In genomic region chr2:127573322-127573721, GRCm38 (mm10) we compare ENCODE assay signal across 23 mouse cellular contexts. TPM values are rescaled to one million over a fixed set of nuclear protein-coding genes. Genes with fewer than 3 reads are reported as not detected.
"Had no signal": no experiment of that assay in that cellular context is flagged by ENCODE, and none has a peak within 500 bp of the region (broad histone marks: within the 10 kb centered on the region; RNA-seq: fewer than 3 reads in every experiment).

No protein-coding gene starts in this region.

- H3K4me2 ChIP-seq: limb, embryonic 12.5 days; limb, embryonic 15.5 days; liver, embryonic 11.5 days; lung, embryonic 14.5 days; midbrain, embryonic 12.5 days; midbrain, embryonic 15.5 days; neural tube, embryonic 13.5 days had no signal

- H3K4me1 ChIP-seq: limb, embryonic 12.5 days; limb, embryonic 15.5 days; midbrain, embryonic 12.5 days; midbrain, embryonic 15.5 days; neural tube, embryonic 13.5 days had no signal

- H3K4me3 ChIP-seq: left cerebral cortex, adult 2 months; limb, embryonic 12.5 days; limb, embryonic 15.5 days; midbrain, embryonic 12.5 days; midbrain, embryonic 15.5 days; neural tube, embryonic 13.5 days had no signal

- H3K27me3 ChIP-seq: limb, embryonic 12.5 days; limb, embryonic 15.5 days; midbrain, embryonic 15.5 days; neural tube, embryonic 13.5 days had no signal

- ATAC-seq: liver, postnatal 0 days; lung, postnatal 0 days; midbrain, embryonic 15.5 days had no signal

- H3K27ac ChIP-seq: left cerebral cortex, adult 2 months; limb, embryonic 12.5 days; limb, embryonic 15.5 days; liver, embryonic 14.5 days; macrophage; midbrain, embryonic 12.5 days; midbrain, embryonic 15.5 days; neural tube, embryonic 13.5 days had no signal

- H3K9ac ChIP-seq: limb, embryonic 12.5 days; limb, embryonic 15.5 days; liver, embryonic 14.5 days; liver, postnatal 0 days; lung, embryonic 14.5 days; midbrain, embryonic 12.5 days; midbrain, embryonic 15.5 days; neural tube, embryonic 13.5 days had no signal

- H3K9me3 ChIP-seq: limb, embryonic 15.5 days; midbrain, embryonic 15.5 days; neural tube, embryonic 13.5 days had no signal

- DNase-seq: kidney, adult 8-10 months; kidney, postnatal 25 days; layer of hippocampus, postnatal 36 days; left cerebral cortex, postnatal 4 days; liver, postnatal 0 days; lung, embryonic 14.5 days; retina, postnatal 1 day; right cerebral cortex, postnatal 25 days; spleen, adult 18-20 months; thymus, adult 18-20 months; thymus, postnatal 36 days had no signal

RNA-seq across cellular contexts. Expression of gene Prom2, which starts 32.1 kb away (rescaled TPM):
- total RNA-seq: left cerebral cortex, postnatal 4 days; megakaryocyte, adult 5-6 weeks; neutrophil, adult 5-6 weeks had no signal
- polyA plus RNA-seq: liver, embryonic 14.5 days; liver, postnatal 0 days; macrophage; neural tube, embryonic 13.5 days had no signal

RNA-seq across cellular contexts. Expression of gene Kcnip3, which starts 51.4 kb away (rescaled TPM):
- total RNA-seq: neutrophil, adult 5-6 weeks had no signal
- polyA plus RNA-seq: macrophage had no signal
